Mouse (Mus musculus): ENCODE measurements around the gene Ace3. TPM values are rescaled to one million over a fixed set of nuclear protein-coding genes. Genes with fewer than 3 reads are reported as not detected.

The Ace3 gene
- 0.09 TPM in 1 of 2 replicates, not detected in the other for polyA plus RNA-seq (2015; fragmentation: Nextera tagmentation; extraction: Ambion mirVana)

DNA sequence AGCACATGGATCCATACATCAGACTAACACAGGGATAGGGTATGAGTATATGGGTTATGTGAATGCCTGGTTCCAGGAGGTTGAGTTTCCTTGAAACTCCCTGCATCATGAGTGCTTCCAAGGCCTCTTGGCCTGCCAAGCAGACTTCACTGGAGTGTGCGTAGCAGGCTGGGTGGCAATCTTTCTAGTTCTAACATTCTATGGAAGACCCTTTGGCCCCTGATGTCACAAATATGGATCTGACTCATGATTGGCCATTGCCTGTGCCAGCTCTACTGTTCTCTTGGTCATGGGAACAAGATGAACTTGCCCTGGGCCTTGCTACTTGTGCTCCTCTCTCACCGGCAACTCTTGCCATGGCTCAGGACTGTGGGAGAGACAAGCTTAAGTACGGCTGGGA is at the start of gene Ace3:
Gene Ace3, plus strand, starts transcription at position 301 of the 400 bp plus-strand sequence.
- H3K4me2 ChIP-seq (ENCODE audit: low read length): no peak within 1 kb of the TSS
- no peak within 1 kb of the TSS for H3K27ac ChIP-seq (ENCODE audit: low read length)
- H3K4me1 ChIP-seq (ENCODE audit: control insufficient read depth, insufficient read depth, low read length): no peaks in the 10 kb centered on the region
- no peaks in the 10 kb centered on the region for H3K36me3 ChIP-seq (ENCODE audit: control insufficient read depth, insufficient read depth, low read length)
- ATAC-seq: no peak
- no peak within 1 kb of the TSS for H3K4me3 ChIP-seq (ENCODE audit: low read depth, low read length)
- WGBS: 96% methylated on average over 3 of the region's 3 CpGs
- H3K9ac ChIP-seq (ENCODE audit: low read depth, low read length): no peak within 1 kb of the TSS
- no peaks in the 10 kb centered on the region for H3K9me3 ChIP-seq (replicated peaks; ENCODE audit: control insufficient read depth, low read length, poor library complexity, severe bottlenecking)
- no peaks in the 10 kb centered on the region for H3K27me3 ChIP-seq (ENCODE audit: control insufficient read depth, insufficient read depth, low read depth, low read length)

GRCm38 (mm10) chr11:105944770-105945672 is 49.5 kb upstream of the Ace3 start:
- Histone ChIP-seq H3K27me3 (ENCODE audit: control insufficient read depth, insufficient read depth, low read depth, low read length) (no peaks in the 10 kb centered on the region), H3K4me3 (ENCODE audit: low read depth, low read length) (peak overlapping the region; percentile 76), H3K4me1 (ENCODE audit: control insufficient read depth, insufficient read depth, low read length) (peaks cover 18% of the 10 kb centered on the region), H3K9me3 (replicated peaks; ENCODE audit: control insufficient read depth, low read length, poor library complexity, severe bottlenecking) (no peaks in the 10 kb centered on the region), H3K9ac (ENCODE audit: low read depth, low read length) (peak overlapping the region; percentile 79), H3K4me2 (ENCODE audit: low read length) (peak overlapping the region; percentile 66), H3K36me3 (ENCODE audit: control insufficient read depth, insufficient read depth, low read length) (no peaks in the 10 kb centered on the region), H3K27ac (ENCODE audit: low read length) (no peak overlapping the region; the same call in 1 of the 2 replicates)
- WGBS: 76% methylated on average over 16 of the region's 16 CpGs
- no peak for ATAC-seq

DNA sequence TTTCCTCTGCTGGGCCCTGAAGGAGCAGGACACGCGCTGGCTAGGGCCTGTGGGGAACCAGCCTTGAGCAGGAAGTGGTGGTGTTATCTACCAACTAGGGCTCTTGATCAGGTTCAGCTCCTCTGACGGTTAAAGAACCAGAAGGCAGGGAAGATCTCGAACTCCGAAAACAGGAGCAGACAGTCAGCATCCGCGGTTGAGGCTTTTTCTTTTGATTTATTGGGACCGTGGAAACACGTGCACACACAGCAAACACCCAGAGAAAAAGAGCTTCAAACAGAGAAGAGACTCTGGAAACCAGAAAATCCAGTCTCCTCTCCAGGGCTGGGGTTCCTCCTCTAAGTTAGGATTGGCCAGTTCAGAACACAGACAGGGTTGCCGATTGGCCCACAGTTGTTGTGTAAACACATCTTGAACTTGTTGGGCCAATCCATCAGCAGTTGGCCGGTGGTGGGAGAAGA is 47.8 kb upstream of the Ace3 start:
- Histone ChIP-seq H3K36me3 (ENCODE audit: control insufficient read depth, insufficient read depth, low read length) (no peaks in the 10 kb centered on the region), H3K27ac (ENCODE audit: low read length) (no peak overlapping the region), H3K27me3 (ENCODE audit: control insufficient read depth, insufficient read depth, low read depth, low read length) (no peaks in the 10 kb centered on the region), H3K4me1 (ENCODE audit: control insufficient read depth, insufficient read depth, low read length) (peaks cover 18% of the 10 kb centered on the region), H3K9ac (ENCODE audit: low read depth, low read length) (no peak overlapping the region), H3K9me3 (replicated peaks; ENCODE audit: control insufficient read depth, low read length, poor library complexity, severe bottlenecking) (no peaks in the 10 kb centered on the region), H3K4me3 (ENCODE audit: low read depth, low read length) (no peak overlapping the region), H3K4me2 (ENCODE audit: low read length) (no peak overlapping the region)
- 46% methylated on average over 11 of the region's 11 CpGs for WGBS
- ATAC-seq: no peak

- ATAC-seq: no peak
- Histone ChIP-seq H3K9me3 (replicated peaks; ENCODE audit: control insufficient read depth, low read length, poor library complexity, severe bottlenecking) (no peaks in the 10 kb centered on the region), H3K4me1 (ENCODE audit: control insufficient read depth, insufficient read depth, low read length) (peaks cover 10% of the 10 kb centered on the region), H3K27ac (ENCODE audit: low read length) (no peak overlapping the region), H3K4me2 (ENCODE audit: low read length) (no peak overlapping the region), H3K4me3 (ENCODE audit: low read depth, low read length) (no peak overlapping the region), H3K9ac (ENCODE audit: low read depth, low read length) (no peak overlapping the region), H3K27me3 (ENCODE audit: control insufficient read depth, insufficient read depth, low read depth, low read length) (no peaks in the 10 kb centered on the region), H3K36me3 (ENCODE audit: control insufficient read depth, insufficient read depth, low read length) (no peaks in the 10 kb centered on the region)
- 74% methylated on average over 2 of the region's 2 CpGs for WGBS
Measured at GRCm38 (mm10) chr11:105948255-105948654, 46.2 kb upstream of the Ace3 start.

DNA sequence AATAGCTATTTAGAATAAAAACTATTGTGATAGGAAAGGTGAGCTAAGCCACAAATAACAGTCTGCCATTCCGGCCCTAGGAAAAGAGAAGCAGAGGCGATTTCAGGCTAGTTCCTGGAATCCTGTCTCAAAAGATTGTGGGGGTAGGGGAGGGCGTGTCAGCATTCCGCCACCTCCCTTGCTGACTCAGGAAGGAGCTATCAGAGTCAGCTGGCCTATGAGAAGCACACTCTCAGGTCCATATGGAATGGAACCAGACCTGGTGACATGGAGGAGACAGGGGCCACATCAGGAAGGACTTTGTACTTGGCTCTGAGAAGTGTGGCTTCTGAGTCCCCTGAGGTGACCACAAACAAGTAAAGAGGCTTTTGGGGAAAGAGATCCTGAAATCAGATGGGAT is 44.0 kb upstream of the Ace3 start:
- no peaks in the 10 kb centered on the region for H3K36me3 ChIP-seq (ENCODE audit: control insufficient read depth, insufficient read depth, low read length)
- H3K27ac ChIP-seq (ENCODE audit: low read length): no peak overlapping the region
- no peaks in the 10 kb centered on the region for H3K4me1 ChIP-seq (ENCODE audit: control insufficient read depth, insufficient read depth, low read length)
- WGBS: 82% methylated on average over 4 of the region's 4 CpGs
- no peak for ATAC-seq
- H3K4me2 ChIP-seq (ENCODE audit: low read length): no peak overlapping the region
- no peaks in the 10 kb centered on the region for H3K9me3 ChIP-seq (replicated peaks; ENCODE audit: control insufficient read depth, low read length, poor library complexity, severe bottlenecking)
- H3K27me3 ChIP-seq (ENCODE audit: control insufficient read depth, insufficient read depth, low read depth, low read length): no peaks in the 10 kb centered on the region
- no peak overlapping the region for H3K9ac ChIP-seq (ENCODE audit: low read depth, low read length)
- no peak overlapping the region for H3K4me3 ChIP-seq (ENCODE audit: low read depth, low read length)

GRCm38 (mm10) chr11:105951601-105952044 is 42.9 kb upstream of the Ace3 start:
- no peak for ATAC-seq
- no peaks in the 10 kb centered on the region for H3K36me3 ChIP-seq (ENCODE audit: control insufficient read depth, insufficient read depth, low read length)
- no peaks in the 10 kb centered on the region for H3K4me1 ChIP-seq (ENCODE audit: control insufficient read depth, insufficient read depth, low read length)
- H3K4me2 ChIP-seq (ENCODE audit: low read length): no peak overlapping the region
- no peak overlapping the region for H3K9ac ChIP-seq (ENCODE audit: low read depth, low read length)
- no peak overlapping the region for H3K27ac ChIP-seq (ENCODE audit: low read length)
- no peak overlapping the region for H3K4me3 ChIP-seq (ENCODE audit: low read depth, low read length)
- no peaks in the 10 kb centered on the region for H3K27me3 ChIP-seq (ENCODE audit: control insufficient read depth, insufficient read depth, low read depth, low read length)
- WGBS: 44% methylated on average over 3 of the region's 3 CpGs
- H3K9me3 ChIP-seq (replicated peaks; ENCODE audit: control insufficient read depth, low read length, poor library complexity, severe bottlenecking): no peaks in the 10 kb centered on the region

DNA sequence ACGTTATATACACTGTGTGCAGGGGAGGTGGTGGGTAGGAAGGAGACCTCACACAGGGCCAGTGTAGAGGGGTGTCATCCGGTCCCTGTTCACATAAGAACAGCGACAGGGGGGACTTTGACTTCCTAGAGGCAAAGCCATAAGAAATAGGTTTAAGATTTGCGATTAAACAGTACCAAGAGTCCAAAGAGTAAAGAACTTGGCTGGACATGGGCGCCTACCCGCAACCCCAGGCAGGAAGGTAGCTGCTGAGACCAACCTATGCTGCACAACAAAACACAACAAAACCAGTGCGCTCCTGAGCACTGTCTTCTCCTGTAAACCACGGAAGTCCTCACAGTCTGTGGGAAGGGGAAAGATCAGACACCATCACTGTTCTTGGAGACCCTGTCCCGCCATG is 42.4 kb upstream of the Ace3 start:
- no peak overlapping the region for H3K4me2 ChIP-seq (ENCODE audit: low read length)
- H3K27ac ChIP-seq (ENCODE audit: low read length): no peak overlapping the region
- H3K9me3 ChIP-seq (replicated peaks; ENCODE audit: control insufficient read depth, low read length, poor library complexity, severe bottlenecking): no peaks in the 10 kb centered on the region
- no peak for ATAC-seq
- no peaks in the 10 kb centered on the region for H3K36me3 ChIP-seq (ENCODE audit: control insufficient read depth, insufficient read depth, low read length)
- no peak overlapping the region for H3K4me3 ChIP-seq (ENCODE audit: low read depth, low read length)
- no peak overlapping the region for H3K9ac ChIP-seq (ENCODE audit: low read depth, low read length)
- no peaks in the 10 kb centered on the region for H3K27me3 ChIP-seq (ENCODE audit: control insufficient read depth, insufficient read depth, low read depth, low read length)
- no peaks in the 10 kb centered on the region for H3K4me1 ChIP-seq (ENCODE audit: control insufficient read depth, insufficient read depth, low read length)
- 86% methylated on average over 9 of the region's 9 CpGs for WGBS

GRCm38 (mm10) chr11:105952911-105953386 is 41.5 kb upstream of the Ace3 start, which contains the start of gene Cyb561:
Gene Cyb561 (minus strand): TSS chr11:105953336.
- no peaks in the 10 kb centered on the region for H3K36me3 ChIP-seq (ENCODE audit: control insufficient read depth, insufficient read depth, low read length)
- ATAC-seq: no peak
- no peaks in the 10 kb centered on the region for H3K4me1 ChIP-seq (ENCODE audit: control insufficient read depth, insufficient read depth, low read length)
- no peak within 1 kb of the TSS for H3K4me3 ChIP-seq (ENCODE audit: low read depth, low read length)
- H3K27me3 ChIP-seq (ENCODE audit: control insufficient read depth, insufficient read depth, low read depth, low read length): no peaks in the 10 kb centered on the region
- no peak within 1 kb of the TSS for H3K4me2 ChIP-seq (ENCODE audit: low read length)
- H3K27ac ChIP-seq (ENCODE audit: low read length): no peak within 1 kb of the TSS
- H3K9me3 ChIP-seq (replicated peaks; ENCODE audit: control insufficient read depth, low read length, poor library complexity, severe bottlenecking): no peaks in the 10 kb centered on the region
- 86% methylated on average over 12 of the region's 12 CpGs for WGBS
- no peak within 1 kb of the TSS for H3K9ac ChIP-seq (ENCODE audit: low read depth, low read length)

DNA sequence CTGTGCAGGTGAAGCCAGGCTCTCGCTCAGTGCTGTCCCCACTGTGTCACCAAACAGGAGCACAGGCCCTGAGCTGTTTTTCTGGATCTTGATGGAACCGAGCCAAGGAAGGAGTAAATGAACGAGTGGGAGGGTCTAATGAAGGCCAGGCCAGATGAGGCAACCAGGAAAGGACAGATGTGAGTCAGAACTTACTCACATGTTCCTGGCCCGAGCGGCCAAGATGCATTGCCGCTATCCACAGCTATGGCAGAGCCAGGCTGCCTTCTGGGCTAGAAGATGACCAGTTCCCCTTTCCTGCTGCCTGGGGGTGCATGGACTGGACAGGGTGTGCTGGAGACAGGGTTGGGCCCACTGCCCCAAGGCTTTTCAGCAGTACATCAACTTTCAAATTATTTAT is 41.1 kb upstream of the Ace3 start:
- Histone ChIP-seq H3K4me2 (ENCODE audit: low read length) (no peak overlapping the region), H3K27ac (ENCODE audit: low read length) (no peak overlapping the region), H3K27me3 (ENCODE audit: control insufficient read depth, insufficient read depth, low read depth, low read length) (no peaks in the 10 kb centered on the region), H3K4me3 (ENCODE audit: low read depth, low read length) (no peak overlapping the region), H3K36me3 (ENCODE audit: control insufficient read depth, insufficient read depth, low read length) (no peaks in the 10 kb centered on the region), H3K9me3 (replicated peaks; ENCODE audit: control insufficient read depth, low read length, poor library complexity, severe bottlenecking) (no peaks in the 10 kb centered on the region), H3K4me1 (ENCODE audit: control insufficient read depth, insufficient read depth, low read length) (no peaks in the 10 kb centered on the region), H3K9ac (ENCODE audit: low read depth, low read length) (no peak overlapping the region)
- ATAC-seq: no peak
- WGBS: 91% methylated on average over 6 of the region's 6 CpGs
